ENCODE assay signal across 25 mouse cellular contexts in genomic region chr2:174937930-174938329, GRCm38 (mm10).
"Had no signal": no experiment of that assay in that cellular context is flagged by ENCODE, and none has a peak within 500 bp of the region (broad histone marks: within the 10 kb centered on the region; RNA-seq: fewer than 3 reads in every experiment).

No protein-coding gene starts in this region.

- H3K9ac ChIP-seq: heart, embryonic 12.5 days; hindbrain, embryonic 13.5 days; hindbrain, embryonic 15.5 days; kidney, embryonic 15.5 days; limb, embryonic 13.5 days; limb, embryonic 15.5 days; liver, embryonic 12.5 days had no signal

- DNase-seq: gastrocnemius, adult 2 months; gastrocnemius, postnatal 10 days; gastrocnemius, postnatal 25 days; heart, adult 2 months; heart, postnatal 10 days; heart, postnatal 4 days; kidney, adult 11 months; kidney, adult 2 months; kidney, adult 9 months; kidney, postnatal 14 days; kidney, postnatal 36 days; layer of hippocampus, adult 9-11 months; layer of hippocampus, postnatal 36 days; left cerebral cortex, postnatal 4 days had no signal

- H3K4me3 ChIP-seq: gastrocnemius, adult 2 months; heart, adult 2 months; heart, embryonic 10.5 days; heart, embryonic 12.5 days; hindbrain, embryonic 13.5 days; hindbrain, embryonic 15.5 days; kidney, embryonic 15.5 days; limb, embryonic 13.5 days; limb, embryonic 15.5 days; liver, embryonic 12.5 days had no signal

- H3K9me3 ChIP-seq: heart, embryonic 10.5 days; heart, embryonic 12.5 days; hindbrain, embryonic 13.5 days; hindbrain, embryonic 15.5 days; kidney, embryonic 15.5 days; limb, embryonic 13.5 days; limb, embryonic 15.5 days; liver, embryonic 12.5 days had no signal

- H3K4me2 ChIP-seq: heart, embryonic 12.5 days; hindbrain, embryonic 13.5 days; hindbrain, embryonic 15.5 days; kidney, embryonic 15.5 days; limb, embryonic 13.5 days; limb, embryonic 15.5 days; liver, embryonic 12.5 days had no signal

- H3K4me1 ChIP-seq: heart, embryonic 10.5 days; heart, embryonic 12.5 days; hindbrain, embryonic 13.5 days; hindbrain, embryonic 15.5 days; kidney, embryonic 15.5 days; limb, embryonic 13.5 days; limb, embryonic 15.5 days; liver, embryonic 12.5 days had no signal

- H3K27me3 ChIP-seq: heart, embryonic 12.5 days; hindbrain, embryonic 13.5 days; hindbrain, embryonic 15.5 days; kidney, embryonic 15.5 days; limb, embryonic 13.5 days; limb, embryonic 15.5 days; liver, embryonic 12.5 days had no signal

- ATAC-seq: hindbrain, postnatal 0 days; intestine, embryonic 16.5 days; liver, embryonic 12.5 days had no signal

- H3K27ac ChIP-seq: gastrocnemius, adult 2 months; heart, adult 2 months; heart, embryonic 10.5 days; hindbrain, embryonic 13.5 days; hindbrain, embryonic 15.5 days; hindbrain, postnatal 0 days; kidney, embryonic 15.5 days; kidney, postnatal 0 days; limb, embryonic 13.5 days; limb, embryonic 15.5 days; liver, embryonic 12.5 days had no signal

- H3K36me3 ChIP-seq: heart, embryonic 10.5 days; heart, embryonic 12.5 days; hindbrain, embryonic 13.5 days; hindbrain, embryonic 15.5 days; kidney, embryonic 15.5 days; limb, embryonic 13.5 days; limb, embryonic 15.5 days; liver, embryonic 12.5 days had no signal
